Mouse (Mus musculus): ENCODE measurements around the gene Samd13.

- TF ChIP-seq CTCF (IDR thresholded peaks at IDR 0.05; ENCODE audit: low read depth, low read length) (no peak), TAL1 (conservative IDR thresholded peaks at IDR 0.05; ENCODE audit: low read depth, low read length) (peak; percentile 61)
Measured at GRCm38 (mm10) chr3:146686428-146686827, 1.0 kb upstream of the Samd13 start.

Measured in G1E (cell line).